Mouse (Mus musculus) lung, postnatal 14 days (tissue): ENCODE data around the gene Cyp2c37.
"Not testable (repeated sequence)": the region's sequence is repeated elsewhere in the genome, so short reads cannot be mapped to it uniquely, and the experiment has no call there.

Experiments
- DNase-seq: peaks from one replicate; pipeline ENCODE4 v3.0.0; 2021

Gene Cyp2c37

GRCm38 (mm10) chr19:39992140-39992539, at the start of gene Cyp2c37:
Gene Cyp2c37, plus strand, starts transcription at chr19:39992424.
- not testable (repeated sequence) for DNase-seq

GRCm38 (mm10) chr19:39960861-39961260, 31.4 kb upstream of the Cyp2c37 start:
- not testable (repeated sequence) for DNase-seq

DNA sequence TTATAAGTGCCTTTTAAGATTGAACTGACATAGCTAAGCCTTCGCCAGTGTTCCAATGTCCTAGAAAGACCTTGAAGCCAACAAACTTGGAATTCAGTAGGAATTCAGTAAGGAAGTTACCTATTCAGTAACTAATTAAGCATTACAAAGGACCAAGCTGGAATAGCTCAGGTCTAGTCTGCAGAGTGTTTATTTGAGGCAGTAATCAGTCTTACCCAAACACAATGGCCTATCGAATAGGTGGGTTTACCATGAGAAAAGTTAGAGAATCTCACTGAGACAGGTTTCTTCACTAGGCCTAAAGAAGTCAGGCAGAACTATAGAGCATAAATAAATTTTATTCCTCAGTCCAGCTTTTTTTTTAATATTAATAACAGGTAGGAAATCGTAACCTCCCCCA, 21.1 kb upstream of the Cyp2c37 start:
- not testable (repeated sequence) for DNase-seq

- no peak for DNase-seq
These were observed 2.8 kb upstream of the Cyp2c37 start for GRCm38 (mm10) chr19:39989471-39989870.
